ENCODE assay signal across 9 mouse cellular contexts in genomic region chr12:52001544-52001943, GRCm38 (mm10). TPM values are rescaled to one million over a fixed set of nuclear protein-coding genes. Genes with fewer than 3 reads are reported as not detected.
DNase-seq lines count a peak whose midpoint lies in the region; ATAC-seq and TF ChIP-seq lines count a peak whose summit lies in the region.
"Had no signal": no experiment of that assay in that cellular context is flagged by ENCODE, and none has a peak within 500 bp of the region (broad histone marks: within the 10 kb centered on the region; RNA-seq: fewer than 3 reads in every experiment).

No protein-coding gene starts in this region.

- no peak overlapping the region for H3ac ChIP-seq in myocyte (ENCODE audit: control insufficient read depth, insufficient read length)

- H3K4me1 ChIP-seq in limb, embryonic 11.5 days (ENCODE audit: control insufficient read depth, insufficient read depth, low read length), result no peaks in the 10 kb centered on the region
- peaks cover 4% of the 10 kb centered on the region; the same call in 1 of the 2 replicates for H3K4me1 ChIP-seq in limb, embryonic 10.5 days
- peaks cover 5% of the 10 kb centered on the region; the same call in 1 of the 2 replicates for H3K4me1 ChIP-seq in forebrain, embryonic 12.5 days
- H3K4me1 ChIP-seq in hindbrain, postnatal 0 days (ENCODE audit: insufficient read depth, low read length), result no peaks in the 10 kb centered on the region

- intact Hi-C loops in left cerebral cortex, postnatal 14 days (cut with DNase I), result loop anchor here (10.0 kb wide), 1 partner anchor 177 kb away; the partner anchor contains the start of gene Hectd1

- no peak overlapping the region for H3K27ac ChIP-seq in limb, embryonic 11.5 days (replicated peaks; ENCODE audit: low read depth, low read length)
- H3K27ac ChIP-seq in limb, embryonic 10.5 days, result no peak overlapping the region
- H3K27ac ChIP-seq in forebrain, embryonic 12.5 days, result no peak overlapping the region
- no peak overlapping the region for H3K27ac ChIP-seq in hindbrain, postnatal 0 days
- H3K27ac ChIP-seq: embryonic facial prominence, embryonic 13.5 days had no signal

- peaks cover 3% of the 10 kb centered on the region; the same call in 1 of the 2 replicates for H3K36me3 ChIP-seq in limb, embryonic 11.5 days (ENCODE audit: control insufficient read depth, insufficient read depth, low read length)
- H3K36me3 ChIP-seq in limb, embryonic 10.5 days, result peaks cover 25% of the 10 kb centered on the region
- H3K36me3 ChIP-seq in forebrain, embryonic 12.5 days (replicated peaks), result peaks cover 26% of the 10 kb centered on the region
- peaks cover 17% of the 10 kb centered on the region for H3K36me3 ChIP-seq in hindbrain, postnatal 0 days (ENCODE audit: insufficient read depth, low read length)
- H3K36me3 ChIP-seq in myocyte (ENCODE audit: control insufficient read depth, insufficient read depth), result no peaks in the 10 kb centered on the region

- peak; percentile 81 for TF ChIP-seq CTCF in hindbrain, postnatal 0 days (IDR thresholded peaks at IDR 0.05; ENCODE audit: low read depth)

- no peak overlapping the region for H3K4me2 ChIP-seq in limb, embryonic 11.5 days (ENCODE audit: low read depth, severe bottlenecking)
- H3K4me2 ChIP-seq in forebrain, embryonic 12.5 days, result no peak overlapping the region
- H3K4me2 ChIP-seq in hindbrain, postnatal 0 days (ENCODE audit: low read depth, low read length), result no peak overlapping the region
- peak overlapping the region; percentile 19 for H3K4me2 ChIP-seq in myocyte (ENCODE audit: low read depth)
- H3K4me2 ChIP-seq: embryonic facial prominence, embryonic 13.5 days had no signal

- ATAC-seq in limb, embryonic 11.5 days (ENCODE audit: insufficient number of reproducible peaks, low FRiP score, low TSS enrichment, low read depth), result no peak
- ATAC-seq in forebrain, embryonic 12.5 days (ENCODE audit: low FRiP score), result peak; percentile 62; the same call in 1 of the 2 replicates
- peak; percentile 70 for ATAC-seq in hindbrain, postnatal 0 days

- no peak overlapping the region for H3K9ac ChIP-seq in limb, embryonic 11.5 days (ENCODE audit: low read length)
- H3K9ac ChIP-seq in forebrain, embryonic 12.5 days, result no peak overlapping the region
- no peak overlapping the region for H3K9ac ChIP-seq in hindbrain, postnatal 0 days (replicated peaks; ENCODE audit: low read length)
- H3K9ac ChIP-seq: embryonic facial prominence, embryonic 13.5 days had no signal

- H3K4me3 ChIP-seq in limb, embryonic 11.5 days (ENCODE audit: low read depth, low read length), result no peak overlapping the region
- no peak overlapping the region for H3K4me3 ChIP-seq in limb, embryonic 10.5 days
- H3K4me3 ChIP-seq in forebrain, embryonic 12.5 days (replicated peaks), result no peak overlapping the region
- no peak overlapping the region for H3K4me3 ChIP-seq in hindbrain, postnatal 0 days (ENCODE audit: low read length)
- no peak overlapping the region for H3K4me3 ChIP-seq in myocyte
- H3K4me3 ChIP-seq: embryonic facial prominence, embryonic 13.5 days had no signal

- no peaks in the 10 kb centered on the region for H3K9me3 ChIP-seq in limb, embryonic 11.5 days (ENCODE audit: control insufficient read depth, low read length)
- H3K9me3 ChIP-seq in limb, embryonic 10.5 days (replicated peaks), result no peaks in the 10 kb centered on the region
- no peaks in the 10 kb centered on the region for H3K9me3 ChIP-seq in forebrain, embryonic 12.5 days
- H3K9me3 ChIP-seq in hindbrain, postnatal 0 days (ENCODE audit: low read length), result no peaks in the 10 kb centered on the region
- H3K9me3 ChIP-seq: embryonic facial prominence, embryonic 13.5 days had no signal

- 43% methylated on average over 4 of the region's 4 CpGs for WGBS in limb, embryonic 11.5 days
- 41% methylated on average over 4 of the region's 4 CpGs for WGBS in limb, embryonic 10.5 days
- 42% methylated on average over 4 of the region's 4 CpGs for WGBS in forebrain, embryonic 12.5 days
- 21% methylated on average over 4 of the region's 4 CpGs for WGBS in hindbrain, postnatal 0 days

- H3K27me3 ChIP-seq in limb, embryonic 11.5 days (ENCODE audit: control insufficient read depth, insufficient read depth, low read length), result no peaks in the 10 kb centered on the region
- H3K27me3 ChIP-seq in limb, embryonic 10.5 days (ENCODE audit: low read depth, poor library complexity, severe bottlenecking), result no peaks in the 10 kb centered on the region
- no peaks in the 10 kb centered on the region for H3K27me3 ChIP-seq in forebrain, embryonic 12.5 days
- no peaks in the 10 kb centered on the region for H3K27me3 ChIP-seq in hindbrain, postnatal 0 days (ENCODE audit: insufficient read depth, low read length)
- no peaks in the 10 kb centered on the region for H3K27me3 ChIP-seq in myocyte (ENCODE audit: control insufficient read depth, insufficient read depth, insufficient read length)
- H3K27me3 ChIP-seq: embryonic facial prominence, embryonic 13.5 days had no signal

- DNase-seq in limb, embryonic 11.5 days (ENCODE audit: low spot score), result peak; percentile 58
- no peak for DNase-seq in limb, embryonic 10.5 days (ENCODE audit: low spot score)
- DNase-seq in c-Kit-positive CD71-positive TER-119-negative erythroid progenitor cells, embryonic 14.5 days (ENCODE audit: low read depth), result peak; percentile 72
- peak; percentile 91 for DNase-seq in hindbrain, postnatal 0 days (ENCODE audit: low spot score)
- peak; percentile 85 to 92 for DNase-seq in left cerebral cortex, postnatal 14 days (ENCODE audit: low spot score in 2 of 2)
- peak; percentile 69 for DNase-seq in telencephalon, adult 2 months (ENCODE audit: low read depth, low spot score)

- no peak for TF ChIP-seq POLR2A in myocyte (IDR thresholded peaks at IDR 0.05; ENCODE audit: insufficient read length, low read depth)

- H3K79me2 ChIP-seq in myocyte (ENCODE audit: control insufficient read depth, insufficient read depth), result no peaks in the 10 kb centered on the region

TF ChIP-seq in myocyte, 11 proteins besides CTCF, POLR2A, EP300 and RAD21:
- TF ChIP-seq REST (IDR thresholded peaks at IDR 0.05; ENCODE audit: insufficient read depth, insufficient read length), result no peak
- TF ChIP-seq E2F4 (IDR thresholded peaks at IDR 0.05; ENCODE audit: insufficient read depth), result no peak
- TF ChIP-seq MAX (IDR thresholded peaks at IDR 0.05; ENCODE audit: low read depth), result no peak
- TF ChIP-seq MYOD1 (IDR thresholded peaks at IDR 0.05; ENCODE audit: control insufficient read depth in 1 of 3, insufficient read length in 2 of 3, low read depth in 2 of 3), result no peak
- no peak for TF ChIP-seq USF1 (IDR thresholded peaks at IDR 0.05; ENCODE audit: low read depth)
- no peak for TF ChIP-seq CEBPB (IDR thresholded peaks at IDR 0.05; ENCODE audit: insufficient read depth, poor library complexity, severe bottlenecking)
- TF ChIP-seq TCF12 (IDR thresholded peaks at IDR 0.05; ENCODE audit: insufficient read depth, poor library complexity, severe bottlenecking), result no peak
- no peak for TF ChIP-seq TCF3 (IDR thresholded peaks at IDR 0.05; ENCODE audit: insufficient read length, low read depth)
- no peak for TF ChIP-seq MYOG (IDR thresholded peaks at IDR 0.05; ENCODE audit: control insufficient read depth in 1 of 3, insufficient read depth in 1 of 3, insufficient read length in 2 of 3, low read depth in 2 of 3)
- no peak for TF ChIP-seq SRF (IDR thresholded peaks at IDR 0.05; ENCODE audit: control insufficient read depth, insufficient read length, low read depth)
- TF ChIP-seq POLR2AphosphoS2 (IDR thresholded peaks at IDR 0.05; ENCODE audit: insufficient read length, low read depth), result no peak

RNA-seq across cellular contexts. Expression of gene Dtd2, which starts 4.8 kb away (rescaled TPM):
- polyA plus RNA-seq in limb, embryonic 11.5 days (2014; fragmentation: Nextera tagmentation; extraction: Ambion mirVana), result 22.7 and 23.9 TPM in 2 replicates
- 21.1 and 21.4 TPM in 2 replicates for polyA plus RNA-seq in limb, embryonic 10.5 days (2016; fragmentation: Nextera tagmentation; extraction: Ambion mirVana)
- polyA plus RNA-seq in forebrain, embryonic 12.5 days (2016; fragmentation: Nextera tagmentation; extraction: Ambion mirVana), result 20.8 and 23.1 TPM in 2 replicates
- total RNA-seq in hindbrain, postnatal 0 days (2014; rRNA removed), result 10.8 and 19.5 TPM in 2 replicates
- 31.5 and 31.8 TPM in 2 replicates for polyA plus RNA-seq in hindbrain, postnatal 0 days (2015; fragmentation: Nextera tagmentation; extraction: Ambion mirVana)
- 10 to 100 TPM; 10.7 to 10.8 TPM for total RNA-seq in left cerebral cortex, postnatal 14 days (2021)
- 16.0 TPM for polyA plus RNA-seq in myocyte (2012; fragmentation: generic; extraction: Trizol)

RNA-seq across cellular contexts. Expression of gene Gpr33, which starts 26.3 kb away (rescaled TPM):
- polyA plus RNA-seq in limb, embryonic 11.5 days (2014; fragmentation: Nextera tagmentation; extraction: Ambion mirVana), result not detected in 2 replicates
- not detected in 2 replicates for polyA plus RNA-seq in limb, embryonic 10.5 days (2016; fragmentation: Nextera tagmentation; extraction: Ambion mirVana)
- polyA plus RNA-seq in forebrain, embryonic 12.5 days (2016; fragmentation: Nextera tagmentation; extraction: Ambion mirVana), result not detected in 2 replicates
- not detected in 2 replicates for total RNA-seq in hindbrain, postnatal 0 days (2014; rRNA removed)
- not detected in 2 replicates for polyA plus RNA-seq in hindbrain, postnatal 0 days (2015; fragmentation: Nextera tagmentation; extraction: Ambion mirVana)
- not detected for total RNA-seq in left cerebral cortex, postnatal 14 days (2021)
- not detected for polyA plus RNA-seq in myocyte (2012; fragmentation: generic; extraction: Trizol)
- polyA plus RNA-seq: embryonic facial prominence, embryonic 13.5 days had no signal

RNA-seq across cellular contexts. Expression of gene Heatr5a, which starts 30.4 kb away (rescaled TPM):
- polyA plus RNA-seq in limb, embryonic 11.5 days (2014; fragmentation: Nextera tagmentation; extraction: Ambion mirVana), result 10.6 and 12.6 TPM in 2 replicates
- 11.3 and 12.7 TPM in 2 replicates for polyA plus RNA-seq in limb, embryonic 10.5 days (2016; fragmentation: Nextera tagmentation; extraction: Ambion mirVana)
- 12.6 and 13.6 TPM in 2 replicates for polyA plus RNA-seq in forebrain, embryonic 12.5 days (2016; fragmentation: Nextera tagmentation; extraction: Ambion mirVana)
- total RNA-seq in hindbrain, postnatal 0 days (2014; rRNA removed), result 24.6 and 30.8 TPM in 2 replicates
- polyA plus RNA-seq in hindbrain, postnatal 0 days (2015; fragmentation: Nextera tagmentation; extraction: Ambion mirVana), result 2.7 and 3.2 TPM in 2 replicates
- 1 to 10 TPM; 6.9 to 7.2 TPM for total RNA-seq in left cerebral cortex, postnatal 14 days (2021)
- polyA plus RNA-seq in myocyte (2012; fragmentation: generic; extraction: Trizol), result 10.3 TPM
